Mouse (Mus musculus) hindbrain, embryonic 16.5 days (tissue): ENCODE measurements around the gene Selenow. TPM values are rescaled to one million over a fixed set of nuclear protein-coding genes. Genes with fewer than 3 reads are reported as not detected.

Experiments
- ATAC-seq: fragments of 200-750 bp; cut with Nextera tagmentation; 2 replicates; pipeline ENCODE4 v1.8.0; 2017; ENCODE audit warnings: moderate TSS enrichment, moderate library complexity
- H3K27ac ChIP-seq: fragments of 300-500 bp; sonication (generic); 2 replicates; pipeline ENCODE4 v1.5.1; 2014; ENCODE audit warnings: low read depth, mild to moderate bottlenecking, control low read depth, low read length, moderate library complexity
- H3K27me3 ChIP-seq: fragments of 300-500 bp; sonication (generic); replicated peaks from 2 replicates; pipeline ENCODE4 v1.6.1; 2014; ENCODE audit warnings: low read length; ENCODE audit not compliant: control insufficient read depth, insufficient read depth
- H3K36me3 ChIP-seq: fragments of 300-500 bp; sonication (generic); 2 replicates; pipeline ENCODE4 v1.6.1; 2014; ENCODE audit warnings: mild to moderate bottlenecking, low read length, moderate library complexity, mixed read lengths; ENCODE audit not compliant: control insufficient read depth, insufficient read depth
- H3K4me1 ChIP-seq: fragments of 300-500 bp; sonication (generic); 2 replicates; pipeline ENCODE4 v1.6.1; 2014; ENCODE audit warnings: low read depth, low read length; ENCODE audit not compliant: control insufficient read depth, insufficient read depth
- H3K4me2 ChIP-seq: fragments of 300-500 bp; sonication (generic); 2 replicates; pipeline ENCODE4 v1.6.1; 2014; ENCODE audit warnings: mild to moderate bottlenecking, low read length, control low read depth, moderate library complexity
- H3K4me3 ChIP-seq: fragments of 300-500 bp; sonication (generic); 2 replicates; pipeline ENCODE4 v1.5.1; 2014; ENCODE audit warnings: mild to moderate bottlenecking, low read length, control low read depth, moderate library complexity
- H3K9ac ChIP-seq: fragments of 300-500 bp; sonication (generic); 2 replicates; pipeline ENCODE4 v1.6.1; 2014; ENCODE audit warnings: low read depth, mild to moderate bottlenecking, control low read depth, low read length, moderate library complexity
- H3K9me3 ChIP-seq: fragments of 300-500 bp; sonication (generic); 2 replicates; pipeline ENCODE4 v1.6.1; 2014; ENCODE audit warnings: mild to moderate bottlenecking, low read length, moderate library complexity; ENCODE audit not compliant: control insufficient read depth
- WGBS: fragments of 180-500 bp; shearing (Covaris S2); extraction: QIAGEN DNeasy Blood & Tissue Kit; methylation state at CpG from one replicate; pipeline ENCODE4 v1.1.7; 2014; 5-methylcytosine and 5-hydroxymethylcytosine counted together
- polyA plus RNA-seq: library from polyadenylated mRNA; unstranded; fragments of >200 nt; fragmentation: Nextera tagmentation; extraction: Ambion mirVana; gene quantifications from 2 replicates; pipeline ENCODE4 v1.2.1, GENCODE M21; 2015

Gene Selenow
- polyA plus RNA-seq, 1 experiment from 2014 or later = 1,671 TPM

DNA sequence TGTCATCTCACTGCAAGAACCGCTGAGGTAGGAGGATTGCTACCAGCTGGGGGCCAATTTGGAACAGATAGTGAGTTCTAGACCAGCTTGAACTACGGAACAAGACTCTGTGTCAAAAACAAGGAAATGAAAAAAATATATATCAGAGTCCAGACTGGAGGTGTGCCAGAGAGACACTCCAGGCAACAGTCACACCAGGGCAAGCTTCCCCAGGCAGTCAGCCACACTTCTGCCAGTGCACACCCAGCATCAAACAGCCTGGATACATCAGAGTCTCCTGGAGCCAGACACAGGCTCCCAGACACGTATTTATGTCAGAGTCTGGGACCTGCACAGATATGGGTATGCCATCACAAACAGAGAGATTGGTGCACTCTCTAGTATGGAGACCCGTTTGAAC is 39.0 kb upstream of the Selenow start:
- no peaks in the 10 kb centered on the region for H3K36me3 ChIP-seq
- H3K4me3 ChIP-seq = no peak overlapping the region
- WGBS = 65% methylated on average over 4 of the region's 4 CpGs
- no peaks in the 10 kb centered on the region for H3K27me3 ChIP-seq
- peaks cover 14% of the 10 kb centered on the region for H3K4me1 ChIP-seq
- no peak for ATAC-seq
- H3K9ac ChIP-seq = no peak overlapping the region
- no peaks in the 10 kb centered on the region for H3K9me3 ChIP-seq
- no peak overlapping the region for H3K27ac ChIP-seq
- no peak overlapping the region for H3K4me2 ChIP-seq

GRCm38 (mm10) chr7:15960691-15961090 is 38.5 kb upstream of the Selenow start:
- Histone ChIP-seq H3K9me3 (no peaks in the 10 kb centered on the region), H3K27me3 (no peaks in the 10 kb centered on the region), H3K27ac (no peak overlapping the region), H3K4me1 (peaks cover 14% of the 10 kb centered on the region), H3K9ac (no peak overlapping the region), H3K4me3 (no peak overlapping the region), H3K36me3 (no peaks in the 10 kb centered on the region), H3K4me2 (no peak overlapping the region)
- WGBS = 28% methylated on average over 4 of the region's 4 CpGs
- no peak for ATAC-seq

DNA sequence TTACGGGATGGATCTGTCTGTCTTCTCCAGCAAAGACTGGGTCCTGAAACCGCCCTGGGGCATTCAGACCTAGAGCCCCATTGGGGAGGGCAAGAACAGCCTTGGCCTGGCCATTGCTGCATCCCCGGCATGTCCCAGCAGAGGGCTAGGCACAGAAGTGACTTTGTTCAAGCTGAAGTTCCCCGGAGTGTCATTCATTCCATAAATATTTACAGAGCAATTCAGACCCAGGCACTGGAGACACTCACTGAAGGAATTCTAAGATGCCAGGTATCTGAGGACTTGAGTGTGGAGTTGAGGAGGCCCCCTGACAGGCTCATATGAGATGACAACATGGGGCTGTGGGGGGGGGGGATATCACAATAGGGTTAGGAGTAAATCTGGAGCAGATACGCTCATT is 33.9 kb upstream of the Selenow start:
- Histone ChIP-seq H3K9ac (no peak overlapping the region), H3K9me3 (no peaks in the 10 kb centered on the region; the same call in 1 of the 2 replicates), H3K27me3 (no peaks in the 10 kb centered on the region; the same call in 1 of the 2 replicates), H3K36me3 (no peaks in the 10 kb centered on the region), H3K4me2 (no peak overlapping the region), H3K27ac (no peak overlapping the region), H3K4me1 (peaks cover 3% of the 10 kb centered on the region; the same call in 1 of the 2 replicates), H3K4me3 (no peak overlapping the region)
- WGBS = 84% methylated on average over 5 of the region's 5 CpGs
- ATAC-seq = no peak

DNA sequence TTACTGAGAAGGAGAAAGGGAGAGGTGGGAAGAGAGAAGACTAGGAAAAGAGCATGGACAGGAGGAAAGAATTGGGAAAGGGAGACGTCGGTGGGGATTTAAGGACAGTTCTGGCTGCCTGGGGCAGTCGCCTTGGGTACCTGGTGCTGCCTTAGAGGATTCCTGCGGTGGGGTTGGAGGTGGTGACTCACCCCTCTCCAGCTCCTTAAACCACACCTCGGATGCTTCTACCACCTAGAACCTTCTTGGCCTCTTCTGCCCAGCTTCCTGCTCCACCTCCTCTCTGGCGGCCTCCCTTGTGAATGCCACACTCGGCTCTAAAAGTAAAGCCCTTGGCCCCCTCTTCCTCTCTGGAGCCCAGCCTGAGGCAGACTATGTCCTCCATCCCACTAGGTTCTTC is 33.3 kb upstream of the Selenow start:
- Histone ChIP-seq H3K9me3 (no peaks in the 10 kb centered on the region; the same call in 1 of the 2 replicates), H3K4me3 (peak overlapping the region; percentile 23), H3K4me1 (peaks cover 3% of the 10 kb centered on the region; the same call in 1 of the 2 replicates), H3K4me2 (peak overlapping the region; percentile 36), H3K27me3 (no peaks in the 10 kb centered on the region; the same call in 1 of the 2 replicates), H3K9ac (peak overlapping the region; percentile 36; the same call in 1 of the 2 replicates), H3K36me3 (no peaks in the 10 kb centered on the region), H3K27ac (no peak overlapping the region)
- ATAC-seq = no peak
- 15% methylated on average over 7 of the region's 7 CpGs for WGBS

GRCm38 (mm10) chr7:15954978-15955443 is 32.8 kb upstream of the Selenow start:
- H3K9me3 ChIP-seq = no peaks in the 10 kb centered on the region; the same call in 1 of the 2 replicates
- H3K4me2 ChIP-seq = peak overlapping the region; percentile 36
- no peaks in the 10 kb centered on the region; the same call in 1 of the 2 replicates for H3K27me3 ChIP-seq
- H3K4me1 ChIP-seq = peaks cover 3% of the 10 kb centered on the region; the same call in 1 of the 2 replicates
- peak overlapping the region; percentile 36; the same call in 1 of the 2 replicates for H3K9ac ChIP-seq
- peak overlapping the region; percentile 23 for H3K4me3 ChIP-seq
- no peak overlapping the region for H3K27ac ChIP-seq
- ATAC-seq = peak; percentile 51; the same call in 1 of the 2 replicates
- no peaks in the 10 kb centered on the region for H3K36me3 ChIP-seq
- 11% methylated on average over 18 of the region's 21 CpGs for WGBS

DNA sequence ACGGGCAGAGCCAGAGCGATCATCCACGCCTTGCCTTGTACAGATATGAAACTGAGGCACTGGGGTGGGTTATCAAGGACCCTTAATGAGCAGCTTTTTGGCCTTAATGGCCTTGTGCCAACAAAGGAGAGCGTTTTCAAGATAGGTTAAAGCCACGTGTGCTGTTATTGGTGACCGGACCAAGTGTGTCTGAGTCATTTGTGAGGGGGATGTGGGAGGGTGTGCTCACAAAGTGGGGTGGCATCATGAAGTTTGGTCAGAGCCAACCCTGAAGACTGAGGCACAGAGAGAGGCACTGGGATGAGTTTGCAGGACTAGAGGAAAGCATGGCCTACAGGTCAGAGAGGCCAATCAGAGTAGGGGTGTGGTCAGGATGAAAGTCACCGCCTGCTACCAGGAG is 32.2 kb upstream of the Selenow start:
- no peak for ATAC-seq
- H3K36me3 ChIP-seq = no peaks in the 10 kb centered on the region
- H3K27me3 ChIP-seq = no peaks in the 10 kb centered on the region; the same call in 1 of the 2 replicates
- H3K9ac ChIP-seq = no peak overlapping the region
- H3K4me3 ChIP-seq = no peak overlapping the region
- no peak overlapping the region for H3K27ac ChIP-seq
- 93% methylated on average over 7 of the region's 7 CpGs for WGBS
- H3K4me2 ChIP-seq = no peak overlapping the region
- H3K9me3 ChIP-seq = no peaks in the 10 kb centered on the region; the same call in 1 of the 2 replicates
- H3K4me1 ChIP-seq = peaks cover 3% of the 10 kb centered on the region; the same call in 1 of the 2 replicates

DNA sequence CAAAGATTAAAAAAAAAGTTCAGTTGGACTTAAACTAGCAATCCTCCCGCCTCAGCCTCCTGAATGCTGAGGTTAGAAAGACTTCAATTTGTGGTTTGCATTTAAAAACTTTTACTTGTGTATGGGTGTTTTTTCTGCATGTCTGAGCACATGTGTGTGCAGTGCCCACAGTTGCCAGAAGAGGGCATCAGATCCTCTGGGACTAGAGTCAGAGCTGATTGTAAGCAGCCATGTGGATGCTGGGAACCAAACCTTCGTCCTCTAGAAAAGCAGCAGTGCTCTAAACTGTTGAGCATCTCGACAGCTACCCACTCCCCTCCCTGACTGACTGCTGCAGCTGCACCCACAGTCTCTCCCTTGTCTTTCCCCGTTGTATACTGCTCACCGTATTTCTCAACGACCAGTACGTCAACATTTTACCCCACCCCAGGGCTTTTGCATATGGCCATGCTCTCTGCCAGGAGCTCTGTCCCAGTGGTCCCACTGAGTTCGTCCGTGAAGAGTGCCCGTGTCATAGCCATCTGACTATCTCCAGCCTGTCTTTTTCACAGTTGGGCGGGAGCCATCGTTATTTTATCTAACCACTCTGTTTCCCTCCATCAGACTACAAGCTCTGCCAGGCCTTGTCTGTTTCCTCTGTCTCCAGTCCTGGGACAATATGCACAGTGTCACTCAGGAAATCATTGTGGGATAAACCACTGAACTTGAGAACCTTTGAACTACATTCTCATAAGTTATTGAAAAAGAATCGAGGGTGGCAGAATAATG is 31.3 kb upstream of the Selenow start:
- no peak overlapping the region for H3K4me2 ChIP-seq
- no peaks in the 10 kb centered on the region; the same call in 1 of the 2 replicates for H3K9me3 ChIP-seq
- WGBS = 93% methylated on average over 13 of the region's 13 CpGs
- no peak overlapping the region for H3K27ac ChIP-seq
- H3K9ac ChIP-seq = no peak overlapping the region
- no peaks in the 10 kb centered on the region; the same call in 1 of the 2 replicates for H3K27me3 ChIP-seq
- peaks cover 5% of the 10 kb centered on the region; the same call in 1 of the 2 replicates for H3K4me1 ChIP-seq
- H3K4me3 ChIP-seq = no peak overlapping the region
- ATAC-seq = no peak
- H3K36me3 ChIP-seq = no peaks in the 10 kb centered on the region

DNA sequence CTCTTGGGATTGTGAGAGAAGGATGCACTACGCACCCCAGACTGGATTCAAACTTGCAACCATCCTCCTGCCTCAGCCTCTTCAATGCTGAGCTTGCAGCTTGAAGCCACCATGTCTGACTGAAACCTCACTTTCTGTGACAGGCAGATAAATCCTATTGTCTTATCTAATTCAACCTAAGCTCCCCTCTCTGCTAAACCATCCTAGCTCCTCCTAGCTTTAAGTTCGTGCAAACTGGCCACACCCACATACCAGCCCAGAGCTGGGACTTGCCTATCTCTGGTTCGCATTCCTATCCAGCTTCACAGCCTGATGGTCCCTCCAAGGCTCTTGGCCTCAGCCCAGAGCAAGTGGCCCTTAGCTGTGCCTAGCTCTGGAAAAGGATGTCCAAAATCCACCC is 30.2 kb upstream of the Selenow start:
- Histone ChIP-seq H3K4me2 (no peak overlapping the region), H3K9me3 (no peaks in the 10 kb centered on the region; the same call in 1 of the 2 replicates), H3K36me3 (no peaks in the 10 kb centered on the region), H3K4me3 (no peak overlapping the region), H3K9ac (no peak overlapping the region), H3K27ac (no peak overlapping the region), H3K27me3 (no peaks in the 10 kb centered on the region; the same call in 1 of the 2 replicates), H3K4me1 (peaks cover 8% of the 10 kb centered on the region; the same call in 1 of the 2 replicates)
- 77% methylated on average over 3 of the region's 3 CpGs for WGBS
- no peak for ATAC-seq

- H3K4me2 ChIP-seq = no peak overlapping the region
- H3K36me3 ChIP-seq = no peaks in the 10 kb centered on the region
- WGBS = 83% methylated on average over 15 of the region's 15 CpGs
- no peak overlapping the region for H3K4me3 ChIP-seq
- no peak overlapping the region for H3K27ac ChIP-seq
- H3K9me3 ChIP-seq = no peaks in the 10 kb centered on the region; the same call in 1 of the 2 replicates
- H3K27me3 ChIP-seq = no peaks in the 10 kb centered on the region; the same call in 1 of the 2 replicates
- H3K4me1 ChIP-seq = peaks cover 7% of the 10 kb centered on the region
- H3K9ac ChIP-seq = no peak overlapping the region
- no peak for ATAC-seq
Observed at GRCm38 (mm10) chr7:15950008-15950407, 27.8 kb upstream of the Selenow start.
